Mouse (Mus musculus): ENCODE results near the gene Cd300a. TPM values are rescaled to one million over a fixed set of nuclear protein-coding genes. Genes with fewer than 3 reads are reported as not detected.
"Not testable (repeated sequence)": the region's sequence is repeated elsewhere in the genome, so short reads cannot be mapped to it uniquely, and the experiment has no call there.

Cd300a gene
- polyA plus RNA-seq, 2 experiments from 2014 or later = 0.11 to 0.37 TPM

DNA sequence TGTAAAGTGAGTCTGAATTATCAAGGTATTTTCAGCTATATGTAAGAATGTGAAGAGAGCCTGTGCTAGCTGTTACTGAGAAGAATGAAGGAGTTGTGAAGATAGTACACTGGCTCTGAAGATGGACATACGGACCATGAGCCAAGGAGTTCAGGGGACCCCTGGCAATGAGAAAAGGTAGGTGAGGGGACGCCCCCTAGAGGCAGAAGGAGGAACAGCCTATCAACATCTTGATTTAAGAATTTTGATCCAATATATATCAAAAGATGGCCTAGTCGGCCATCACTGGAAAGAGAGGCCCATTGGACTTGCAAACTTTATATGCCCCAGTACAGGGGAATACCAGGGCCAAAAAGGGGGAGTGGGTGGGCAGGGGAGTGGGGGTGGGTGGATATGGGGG is 19.7 kb downstream of the Cd300a start:
- ATAC-seq = not testable (repeated sequence)

DNA sequence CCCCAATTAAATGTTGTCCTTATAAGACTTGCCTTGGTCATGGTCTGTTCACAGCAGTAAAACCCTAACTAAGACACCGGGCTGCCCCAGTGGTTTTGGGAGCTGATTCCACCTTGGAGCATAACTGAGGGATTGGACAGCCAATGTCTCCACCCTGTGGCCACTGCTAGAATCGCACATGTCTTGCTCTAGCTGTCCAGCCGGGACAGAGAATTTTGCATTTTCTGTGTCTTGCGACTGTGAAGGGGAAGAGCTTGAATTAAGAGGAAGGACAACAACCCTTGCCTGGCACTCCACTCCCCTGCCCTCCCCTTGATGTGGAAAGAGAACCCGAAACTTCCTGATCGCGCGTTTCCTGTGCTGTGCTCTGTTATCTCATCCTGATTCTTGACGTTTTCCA is 23.0 kb downstream of the Cd300a start:
- no peak for ATAC-seq

DNA sequence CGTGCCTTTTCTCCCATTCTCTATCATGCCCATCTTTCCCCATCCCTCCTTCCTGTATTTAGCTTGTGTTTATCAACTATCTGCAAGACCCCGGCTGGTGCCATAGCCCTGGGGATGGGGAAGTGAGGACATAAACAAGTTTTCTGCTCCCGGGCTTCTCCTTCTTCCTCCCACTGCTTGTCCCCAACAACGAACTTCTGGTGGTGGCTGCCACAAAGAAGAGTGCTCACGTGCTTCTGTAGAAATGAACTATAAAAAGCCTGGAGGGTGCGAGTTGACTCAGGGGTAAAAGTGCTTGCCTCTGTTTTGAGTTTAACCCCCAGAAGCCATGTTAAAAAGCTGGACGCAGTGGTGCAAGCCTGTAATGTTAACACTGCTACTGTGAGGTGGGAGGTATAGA is 25.1 kb downstream of the Cd300a start:
- ATAC-seq = no peak

DNA sequence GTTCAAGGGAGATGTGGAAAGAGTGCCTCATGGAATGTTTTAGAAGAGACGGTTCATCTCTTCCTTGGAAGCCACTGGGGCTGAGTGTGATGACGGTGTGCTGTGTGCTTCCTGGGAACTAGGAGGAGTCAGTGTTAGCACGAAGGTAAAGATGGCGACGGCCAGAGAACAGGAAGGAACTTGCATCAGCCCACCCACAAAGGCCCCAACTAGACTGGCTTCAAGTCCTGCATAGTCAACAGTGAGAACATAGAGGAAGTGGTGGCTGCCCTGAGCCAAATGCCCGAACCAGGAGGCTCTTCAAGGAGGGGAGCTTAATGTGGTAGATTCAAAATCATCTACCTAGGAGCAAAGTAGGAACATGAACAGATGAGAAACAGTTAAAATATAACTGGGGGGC is 27.3 kb downstream of the Cd300a start:
- no peak for ATAC-seq

DNA sequence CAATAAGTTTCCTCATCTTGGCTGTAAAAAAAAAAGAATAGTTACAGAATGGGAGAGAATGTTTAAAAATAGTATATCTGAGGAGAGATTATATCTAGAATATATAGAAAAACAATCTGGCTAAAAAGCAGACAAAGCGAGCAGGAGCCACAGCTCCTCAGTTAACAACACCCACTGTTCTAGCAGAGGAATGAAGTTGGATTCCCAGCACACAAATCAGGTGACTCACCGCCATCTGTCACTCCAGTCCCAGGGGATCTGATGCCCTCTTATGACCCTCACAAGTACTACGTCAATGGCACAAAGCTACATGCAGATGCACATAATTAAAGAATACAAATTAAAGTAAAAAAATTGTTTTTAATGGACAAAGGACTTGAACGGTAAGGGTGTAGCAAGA is 32.6 kb downstream of the Cd300a start:
- ATAC-seq = no peak

DNA sequence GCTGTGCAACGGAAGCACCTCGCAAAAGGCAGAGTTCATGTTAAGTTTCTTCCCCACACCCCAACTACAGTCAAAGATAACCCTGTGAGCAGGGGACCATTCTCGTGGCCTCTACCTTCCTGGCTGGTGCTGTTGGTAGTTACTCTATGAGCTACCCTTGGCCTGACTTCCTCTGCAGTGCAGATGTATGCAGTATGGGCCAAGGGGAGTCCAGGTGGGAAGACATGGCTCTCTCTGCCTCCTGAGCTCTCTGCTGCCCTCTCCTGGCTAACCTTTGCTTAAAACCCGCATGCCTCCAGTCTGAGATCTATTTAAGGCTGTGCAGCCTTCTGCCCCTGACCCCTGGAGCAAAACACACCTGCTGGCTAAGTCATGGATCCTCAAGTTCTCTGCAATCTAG is 34.1 kb downstream of the Cd300a start:
- ATAC-seq = no peak

DNA sequence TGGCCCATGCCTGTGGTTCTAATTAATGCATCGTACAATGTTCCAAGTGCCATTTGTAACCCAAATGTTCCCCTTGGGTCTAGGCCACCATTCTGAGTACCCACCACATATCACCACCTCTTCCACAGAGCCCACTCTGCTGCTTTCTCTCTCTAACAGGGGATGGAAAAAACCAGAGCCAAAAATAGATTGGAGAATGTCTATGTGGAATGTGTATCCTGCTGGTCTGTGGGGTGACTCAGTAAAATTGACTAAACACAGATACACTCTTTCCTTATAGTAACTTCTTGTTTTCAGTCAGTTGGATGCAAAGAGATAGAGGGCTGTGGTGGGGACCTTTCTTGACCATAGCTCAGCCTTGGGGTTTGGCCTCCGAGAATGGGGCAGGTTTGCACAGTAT is 39.7 kb downstream of the Cd300a start:
- ATAC-seq = no peak

DNA sequence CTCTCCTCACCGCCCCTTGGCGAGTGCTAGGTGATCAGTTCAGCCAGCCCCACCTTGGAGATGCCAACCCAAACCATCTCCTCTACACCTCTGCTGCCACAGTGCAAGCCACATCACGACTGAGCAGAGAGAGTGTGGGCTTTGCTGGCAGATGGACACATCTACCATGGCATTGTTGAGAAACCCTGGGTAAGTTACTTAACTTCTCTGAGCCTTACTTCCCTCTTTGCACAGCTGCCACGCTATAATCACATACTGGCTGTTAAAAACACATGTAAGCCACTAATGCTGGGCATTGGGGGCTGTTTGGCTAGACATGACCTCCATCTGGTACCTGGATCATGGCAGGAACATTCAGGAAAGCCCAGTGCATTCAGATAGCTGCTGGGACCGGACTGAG is 41.2 kb downstream of the Cd300a start:
- ATAC-seq = no peak

DNA sequence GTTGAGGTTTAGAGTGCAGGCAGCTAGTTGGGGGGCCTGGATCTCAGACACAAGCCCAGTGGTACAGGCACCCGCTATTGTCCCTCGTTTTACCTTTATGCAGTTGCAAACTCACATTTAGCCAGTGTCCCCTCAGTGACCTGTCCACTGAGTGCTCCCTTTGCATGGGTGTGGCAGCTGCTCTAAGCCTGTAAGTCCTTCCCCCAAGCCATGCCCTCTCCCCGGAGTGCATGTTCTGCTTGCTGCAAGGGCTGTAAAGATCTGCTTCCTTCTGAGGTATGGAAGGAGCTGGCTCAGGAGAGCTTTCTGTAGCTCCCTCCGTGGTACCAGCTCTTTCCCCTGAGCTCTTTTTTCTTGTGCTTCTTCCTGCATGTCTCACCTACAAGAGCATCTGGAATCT is 43.8 kb downstream of the Cd300a start:
- ATAC-seq = no peak

DNA sequence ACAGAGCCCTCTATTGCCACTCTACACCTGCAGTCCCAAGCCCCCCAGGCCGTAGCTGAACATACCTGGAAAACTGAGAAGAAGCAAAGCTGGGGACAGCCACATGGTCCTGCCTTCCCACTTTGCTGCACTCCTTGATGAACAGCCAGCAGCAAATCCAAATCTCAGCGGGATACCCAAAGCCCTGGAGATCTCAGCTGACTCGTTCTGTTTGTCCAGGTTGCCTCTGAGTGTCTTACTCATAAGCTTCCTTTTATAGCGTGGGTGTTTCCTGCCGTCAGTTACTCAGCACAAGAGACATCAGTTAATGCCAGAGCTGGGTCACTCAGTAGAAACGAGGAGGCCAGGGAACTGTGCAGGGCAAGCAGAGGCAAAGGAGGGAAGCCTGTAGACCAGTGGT is 44.3 kb downstream of the Cd300a start, which contains the start of gene Cd300lb:
Cd300lb (minus strand) TSS at position 243 of the 400 bp plus-strand sequence.
- ATAC-seq = no peak

Other genes starting within 250 kb of the Cd300a start
- gene Rpl38, start 221.5 kb upstream of the Cd300a start, polyA plus RNA-seq (2017; shearing (Covaris generic)) = 1,000 to 10,000 TPM in 1 of 2 experiments, 100 to 1,000 TPM in 1; 937 to 1,379 TPM
- gene Ttyh2, start 214.6 kb upstream of the Cd300a start, polyA plus RNA-seq (2017; shearing (Covaris generic)) = 1 to 10 TPM; 2.9 to 4.1 TPM
- not detected for gene Dnaic2, start 162.6 kb upstream of the Cd300a start, polyA plus RNA-seq (2017; shearing (Covaris generic))
- gene Kif19a, start 124.7 kb upstream of the Cd300a start, polyA plus RNA-seq (2017; shearing (Covaris generic)) = not detected
- not detected for gene Btbd17, start 94.1 kb upstream of the Cd300a start, polyA plus RNA-seq (2017; shearing (Covaris generic))
- gene Gpr142, start 91.1 kb upstream of the Cd300a start, polyA plus RNA-seq (2017; shearing (Covaris generic)) = not detected
- gene Gprc5c, start 38.9 kb upstream of the Cd300a start, polyA plus RNA-seq (2017; shearing (Covaris generic)) = not detected
- gene Cd300lb, start 44.3 kb downstream of the Cd300a start, polyA plus RNA-seq (2017; shearing (Covaris generic)) = under 1 TPM in 1 of 2 experiments, not detected in 1; 0.34 TPM
- gene Cd300c, start 79.1 kb downstream of the Cd300a start, polyA plus RNA-seq (2017; shearing (Covaris generic)) = not detected
- gene Cd300ld, start 99.9 kb downstream of the Cd300a start, polyA plus RNA-seq (2017; shearing (Covaris generic)) = not detected
- gene Cd300c2, start 111.8 kb downstream of the Cd300a start, polyA plus RNA-seq (2017; shearing (Covaris generic)) = under 1 TPM in 1 of 2 experiments, not detected in 1; 0.54 TPM
- gene Cd300ld2, start 126.2 kb downstream of the Cd300a start, polyA plus RNA-seq (2017; shearing (Covaris generic)) = not detected
- not detected for gene Cd300ld4, start 137.0 kb downstream of the Cd300a start, polyA plus RNA-seq (2017; shearing (Covaris generic))
- gene Cd300ld5, start 147.7 kb downstream of the Cd300a start, polyA plus RNA-seq (2017; shearing (Covaris generic)) = not detected
- not detected for gene Cd300ld3, start 158.4 kb downstream of the Cd300a start, polyA plus RNA-seq (2017; shearing (Covaris generic))
- under 1 TPM in 1 of 2 experiments, not detected in 1; 0.29 TPM for gene Cd300e, start 172.1 kb downstream of the Cd300a start, polyA plus RNA-seq (2017; shearing (Covaris generic))
- gene Rab37, start 201.4 kb downstream of the Cd300a start, polyA plus RNA-seq (2017; shearing (Covaris generic)) = 100 to 1,000 TPM; 156 to 274 TPM
- 1 to 10 TPM in 1 of 2 experiments, under 1 TPM in 1; 0.51 to 1.0 TPM for gene Cd300lf, start 244.0 kb downstream of the Cd300a start, polyA plus RNA-seq (2017; shearing (Covaris generic))

Data from CD4-positive, CD25-positive, alpha-beta regulatory T cell, adult 4 months (primary cell).